Mouse (Mus musculus): ENCODE data around the gene Palld.

Gene Palld

DNA sequence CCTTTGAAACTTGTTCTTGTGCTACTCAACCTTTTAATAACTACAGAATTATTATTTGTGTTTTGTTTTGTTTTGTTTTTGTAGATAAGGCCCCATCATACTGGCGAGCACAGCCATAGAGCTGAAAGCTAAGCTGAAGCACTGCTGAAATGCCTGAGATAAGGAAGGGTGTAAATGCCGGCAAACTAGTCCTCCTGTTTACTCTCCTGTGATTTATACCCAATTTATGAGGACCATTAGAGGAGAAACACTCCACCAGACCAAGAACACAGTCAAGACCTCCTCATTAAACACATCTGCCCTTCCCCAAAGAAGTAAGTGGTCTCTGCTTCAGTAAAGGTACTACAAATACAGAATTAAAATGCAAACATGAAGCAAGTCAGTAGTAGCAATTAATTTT is 219.6 kb downstream of the Palld start:
- no peak for DNase-seq

DNA sequence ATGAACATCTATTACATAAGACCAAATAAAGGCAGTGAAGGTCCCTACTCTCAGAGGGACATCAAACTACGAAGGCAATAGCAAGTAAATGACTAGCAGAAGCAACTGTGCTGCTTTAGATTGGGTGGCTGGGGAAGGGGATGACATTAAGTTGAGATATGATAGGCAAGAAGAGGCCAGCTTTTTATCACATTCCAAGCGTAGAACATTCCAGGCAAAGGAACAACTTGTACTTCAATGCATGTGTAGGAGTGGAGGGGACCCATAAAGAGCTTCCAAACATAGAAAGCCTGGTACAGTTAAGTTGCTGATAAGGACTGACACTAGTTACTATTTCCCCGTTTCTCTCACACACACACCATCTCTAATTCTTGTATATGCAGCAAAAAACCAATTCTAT is 221.3 kb downstream of the Palld start:
- DNase-seq = no peak

DNA sequence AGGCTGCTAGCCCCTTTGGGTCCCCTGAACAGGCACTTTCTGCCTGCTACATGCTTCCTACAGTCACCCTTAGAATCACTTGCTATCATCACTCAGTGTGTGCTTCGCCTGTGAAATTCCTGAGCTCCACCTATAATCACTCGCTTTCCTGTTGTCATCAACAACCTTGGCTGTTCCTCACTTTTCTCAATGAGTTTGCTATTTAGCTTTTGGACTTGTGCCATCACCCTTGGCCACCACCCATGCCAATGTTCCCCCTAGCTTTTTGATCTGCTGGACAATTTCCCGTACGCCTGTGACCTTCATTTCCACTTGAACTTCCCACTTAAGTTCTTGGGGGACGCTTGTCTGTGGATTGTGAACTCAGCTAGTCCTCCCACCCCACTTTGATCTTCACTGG is 225.3 kb downstream of the Palld start:
- peak; percentile 38 to 46 for DNase-seq

DNA sequence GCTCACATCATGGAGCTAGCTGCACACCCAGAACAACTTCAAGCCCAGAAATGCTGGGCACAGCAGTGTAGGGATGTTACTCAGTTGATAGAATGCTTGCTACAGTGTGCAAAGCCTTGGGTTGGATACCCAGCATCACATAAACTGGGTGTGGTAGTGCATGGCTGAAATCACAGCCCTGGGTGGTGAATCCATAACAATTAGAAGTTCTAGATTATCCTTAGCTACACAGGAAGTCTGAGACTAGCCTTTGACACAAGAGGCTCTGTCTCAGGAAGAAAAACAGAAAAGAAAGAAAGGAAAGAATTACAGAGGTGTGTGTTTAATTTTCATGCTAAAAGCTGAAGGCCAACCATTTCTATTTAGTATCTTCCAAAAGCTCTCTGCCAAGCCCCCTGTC is 231.3 kb downstream of the Palld start:
- no peak for DNase-seq

DNA sequence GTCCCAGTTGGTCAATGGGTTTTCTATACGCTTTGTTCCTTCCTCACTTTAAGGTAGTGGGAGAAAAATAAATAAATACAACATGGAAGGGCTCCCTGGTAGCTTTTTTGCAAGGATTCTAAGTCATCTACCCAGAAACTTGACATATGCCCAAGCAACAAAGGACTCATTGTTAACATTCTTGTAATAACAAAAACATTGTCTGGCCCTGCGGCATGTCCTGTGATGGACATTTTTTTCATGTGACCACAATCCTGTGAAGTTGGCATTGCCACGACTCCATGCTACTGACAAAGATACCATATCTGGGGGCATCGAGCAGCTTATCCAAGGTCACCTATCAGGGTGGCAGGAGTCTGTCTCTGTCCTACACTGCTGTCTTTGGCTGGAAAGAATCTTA is 232.1 kb downstream of the Palld start:
- no peak for DNase-seq

DNA sequence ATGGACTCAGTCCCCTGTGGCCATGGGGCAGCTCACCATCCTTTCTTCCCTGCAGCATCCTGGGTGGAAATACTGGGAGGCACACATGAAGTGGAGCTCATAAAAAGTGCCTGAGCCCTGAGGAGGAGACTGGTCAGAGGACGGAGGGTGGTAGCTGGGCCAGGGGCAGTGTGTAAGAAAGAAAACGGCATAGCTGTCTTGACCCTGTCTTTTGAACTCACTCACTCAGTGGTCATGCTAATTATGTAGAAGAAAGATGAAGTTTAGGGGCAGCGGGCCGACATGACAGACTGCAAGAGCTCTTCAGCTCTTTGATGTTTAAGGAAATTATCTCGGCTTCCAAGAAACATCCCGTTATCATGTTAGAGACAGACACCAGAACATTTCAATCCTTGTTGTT is 235.6 kb downstream of the Palld start:
- no peak for DNase-seq

DNA sequence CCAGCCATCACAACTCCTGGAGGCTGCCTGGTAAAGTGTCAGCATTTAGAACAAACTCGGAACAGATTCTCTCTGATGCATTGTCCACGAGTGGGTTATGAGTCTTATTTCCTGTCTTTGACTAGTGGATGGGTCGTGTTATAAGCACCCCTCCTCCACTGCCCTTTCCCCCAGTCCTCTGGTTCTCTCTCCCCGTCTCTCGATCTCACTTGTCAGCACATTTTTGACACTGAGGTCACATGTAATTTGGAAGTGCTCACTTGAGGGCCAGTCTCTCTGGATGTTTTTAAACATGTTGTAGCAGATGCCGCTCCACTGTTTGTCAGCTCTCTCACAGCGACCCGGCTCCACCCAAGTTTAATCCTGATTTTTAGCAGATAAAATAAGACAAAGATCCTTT is 237.5 kb downstream of the Palld start:
- peak; percentile 39 to 63 for DNase-seq

DNA sequence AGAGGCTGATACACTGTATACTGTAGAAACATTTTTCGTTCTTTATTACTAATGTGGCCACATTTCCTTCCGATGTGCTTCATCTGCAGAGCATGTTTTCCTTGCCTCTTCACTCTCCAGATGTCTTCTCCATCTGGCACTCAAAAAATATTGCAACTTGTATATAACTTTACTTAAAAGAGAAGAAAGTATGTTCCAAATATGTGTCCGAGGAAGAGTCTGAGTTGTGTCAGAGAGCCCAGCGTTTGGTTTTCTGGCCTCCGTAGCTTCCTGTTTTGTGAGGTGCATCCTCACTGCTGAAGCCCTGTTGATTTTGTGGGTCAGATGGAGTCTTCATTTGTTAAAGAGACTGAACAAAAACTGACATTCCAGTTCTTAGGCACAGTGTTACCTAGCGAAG is 238.3 kb downstream of the Palld start:
- no peak for DNase-seq

DNA sequence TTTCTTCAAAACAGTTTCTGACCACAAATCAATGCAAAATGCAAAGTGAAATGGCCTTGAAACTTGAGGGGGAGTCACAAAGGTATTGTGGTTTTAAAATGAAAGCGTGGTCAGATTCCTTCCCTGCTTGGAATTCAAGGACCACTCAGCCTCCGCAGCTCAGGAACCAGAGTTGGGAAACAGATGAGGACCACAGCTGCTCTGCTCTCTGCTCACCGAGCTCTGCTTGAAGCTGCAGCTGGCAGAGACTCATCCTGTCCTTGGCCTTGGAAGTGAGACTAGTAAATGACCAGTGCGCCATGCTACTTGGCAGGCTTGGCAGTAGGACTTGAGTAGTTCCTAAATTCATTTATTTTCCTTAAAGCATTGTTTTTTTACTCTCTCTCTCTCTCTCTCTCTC is 239.7 kb downstream of the Palld start:
- no peak for DNase-seq

DNA sequence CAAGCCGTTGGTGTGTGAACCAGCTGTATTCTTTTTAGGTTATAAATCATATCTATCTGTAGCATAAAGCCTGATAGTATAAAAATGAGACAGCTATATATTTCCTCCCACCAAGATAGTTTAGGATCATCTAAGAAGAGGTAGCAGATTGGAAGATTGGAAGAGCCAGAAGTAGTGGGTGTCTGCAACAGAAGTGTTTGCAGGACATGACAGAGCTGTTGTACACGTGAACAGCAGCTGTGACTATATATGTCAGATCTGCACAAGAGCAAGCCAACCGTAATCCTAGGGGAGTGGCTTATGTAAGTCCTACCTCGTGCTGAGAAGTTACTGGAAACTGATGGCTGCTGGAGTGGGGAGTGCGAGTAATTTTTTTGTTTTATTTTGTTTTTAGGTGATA is 240.9 kb downstream of the Palld start:
- DNase-seq = no peak

DNA sequence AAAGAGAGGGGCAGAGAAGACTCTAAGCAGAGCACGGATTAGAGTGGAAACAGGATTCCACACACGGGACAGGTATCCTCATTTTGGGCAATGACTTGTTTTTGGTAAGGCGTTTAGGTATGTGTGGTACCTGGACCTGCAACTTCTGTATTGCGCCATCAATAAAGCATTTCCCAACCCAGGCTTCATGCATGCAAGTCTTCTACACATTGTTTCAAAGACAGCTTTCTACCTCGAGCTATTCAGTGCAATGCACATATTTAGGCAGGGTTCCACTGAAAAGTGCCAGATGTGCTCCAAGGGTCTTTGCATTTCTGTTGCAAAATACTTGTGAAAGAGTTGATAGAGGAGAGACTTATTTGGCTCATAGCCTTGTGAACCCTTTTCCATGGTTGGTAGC is 241.5 kb downstream of the Palld start:
- no peak for DNase-seq

DNA sequence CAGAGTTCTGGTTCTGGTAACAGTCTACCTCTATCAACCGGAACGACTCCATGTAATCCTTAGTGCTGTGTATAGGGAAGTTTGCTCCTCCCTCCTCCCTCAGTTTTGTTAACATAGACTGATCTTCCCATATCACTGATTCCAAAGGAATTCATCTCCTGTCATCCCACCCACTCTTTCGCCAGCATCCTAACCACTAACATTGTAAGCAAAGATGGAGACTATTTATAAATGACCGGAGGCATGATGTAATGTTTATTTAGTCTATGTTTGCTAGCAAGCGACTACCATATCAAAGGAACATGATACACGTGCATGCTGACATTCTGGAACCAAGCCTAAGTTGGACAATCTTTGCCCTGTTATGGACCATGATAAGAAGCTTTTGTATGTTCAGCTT is 250.5 kb downstream of the Palld start:
- DNase-seq = no peak

DNA sequence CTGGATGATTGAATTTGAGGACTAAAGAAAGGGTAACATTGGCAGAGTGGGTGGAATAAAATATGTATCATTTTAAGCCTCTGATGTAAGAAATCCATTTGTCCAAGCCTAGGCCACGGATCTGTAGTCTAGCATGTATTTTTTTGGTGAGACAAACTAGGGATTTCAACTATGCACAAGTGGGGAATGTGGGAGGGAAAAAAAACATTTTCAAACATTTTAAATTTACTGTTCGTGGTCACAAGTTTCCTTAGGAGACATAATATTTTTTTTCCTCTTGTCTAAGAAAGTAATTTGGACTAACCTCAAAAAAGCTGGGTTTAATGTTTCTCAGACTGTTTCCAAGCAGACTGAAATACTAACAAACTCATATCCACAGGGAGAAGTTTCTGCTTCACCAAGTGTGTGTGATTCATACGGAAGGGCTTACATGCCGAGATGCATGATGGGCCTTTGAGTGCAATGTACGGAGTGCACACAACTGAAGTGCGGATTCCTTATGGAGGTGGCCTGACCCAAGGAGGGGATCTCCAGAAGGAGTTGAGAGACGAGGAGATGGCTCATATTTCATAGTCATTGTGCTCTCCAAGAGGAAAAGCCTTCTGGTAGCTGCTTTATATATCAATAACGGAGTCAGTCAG is 256.2 kb downstream of the Palld start:
- DNase-seq = no peak

DNA sequence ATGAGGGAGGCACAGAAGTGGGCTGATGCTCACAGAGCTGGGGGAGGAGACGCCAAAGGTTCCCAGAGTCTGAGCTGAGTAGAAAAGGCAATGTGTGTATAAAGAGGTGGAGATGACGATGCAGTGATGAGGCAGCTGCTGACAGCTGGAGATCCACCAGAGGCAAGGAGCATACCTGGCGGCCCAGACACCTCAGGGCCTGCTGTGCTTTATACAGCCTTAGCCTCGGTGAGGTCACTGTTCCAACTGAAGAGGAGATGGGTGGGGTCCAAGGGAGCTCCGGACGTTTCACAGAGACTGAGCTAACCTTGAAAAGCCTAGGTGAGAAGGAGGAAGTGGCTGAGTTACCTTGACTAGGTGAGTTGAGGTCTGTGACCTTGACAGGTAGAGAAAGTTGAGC is 256.8 kb downstream of the Palld start:
- DNase-seq = no peak

DNA sequence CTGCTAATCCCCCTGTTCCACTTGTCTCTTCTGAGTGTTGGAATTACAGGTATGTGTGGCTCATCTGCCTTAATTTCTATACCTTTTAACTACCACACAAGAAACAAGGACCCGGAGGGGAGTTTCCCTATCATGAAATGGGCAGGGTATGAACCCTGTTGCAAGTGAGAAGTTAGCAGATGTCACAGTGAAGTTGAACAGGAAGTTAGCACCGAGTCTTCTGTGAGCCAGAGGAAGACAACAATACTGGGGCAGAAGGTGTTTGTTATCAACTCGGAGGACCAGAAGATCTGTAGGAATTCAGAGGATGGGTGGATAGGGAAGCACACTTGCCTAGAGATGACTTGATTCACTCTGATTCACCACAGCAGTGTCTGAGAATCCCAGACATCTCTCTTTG is 259.3 kb downstream of the Palld start:
- DNase-seq = no peak

DNA sequence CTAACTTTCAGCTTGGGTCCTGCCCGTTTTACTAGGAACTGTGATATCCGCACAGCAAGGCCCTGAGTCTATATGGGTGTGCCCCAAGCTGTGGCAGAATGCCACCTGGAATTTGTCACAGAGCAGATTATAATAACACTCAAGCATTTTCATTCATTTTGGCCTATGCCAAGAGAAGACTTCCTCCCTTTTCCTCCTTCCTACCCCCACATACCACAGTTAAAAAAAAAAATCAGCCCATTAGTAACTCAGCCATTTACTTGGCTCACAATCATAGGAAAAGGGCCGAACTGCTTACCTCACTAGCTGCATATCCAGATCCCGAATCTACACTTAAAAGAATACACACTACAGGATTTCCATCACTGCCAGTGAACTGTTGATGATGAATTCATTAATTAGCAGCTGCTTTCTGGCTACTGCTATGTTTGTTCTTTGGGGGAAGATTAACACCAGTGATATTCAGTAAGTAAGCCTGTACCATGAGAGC is 260.1 kb downstream of the Palld start:
- DNase-seq = peak; percentile 27 to 52

DNA sequence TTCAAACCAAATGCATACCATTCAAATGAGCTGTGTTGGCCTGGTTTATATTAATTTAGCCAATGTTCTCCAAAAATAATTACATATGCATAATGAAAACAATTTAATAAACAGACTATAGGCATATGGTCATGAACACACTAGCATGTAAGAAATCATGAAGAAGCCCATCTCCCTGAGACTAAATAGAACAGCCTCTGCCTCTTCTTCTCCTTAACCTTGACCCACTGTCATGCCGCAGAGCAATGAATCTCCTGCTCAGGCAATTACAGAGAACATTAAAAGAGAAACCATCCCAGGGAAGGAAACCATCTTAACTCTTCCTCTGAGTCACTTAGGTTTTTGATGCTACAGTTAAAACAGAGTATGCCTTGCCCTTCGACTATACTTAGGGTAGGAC is 262.9 kb downstream of the Palld start:
- no peak for DNase-seq

DNA sequence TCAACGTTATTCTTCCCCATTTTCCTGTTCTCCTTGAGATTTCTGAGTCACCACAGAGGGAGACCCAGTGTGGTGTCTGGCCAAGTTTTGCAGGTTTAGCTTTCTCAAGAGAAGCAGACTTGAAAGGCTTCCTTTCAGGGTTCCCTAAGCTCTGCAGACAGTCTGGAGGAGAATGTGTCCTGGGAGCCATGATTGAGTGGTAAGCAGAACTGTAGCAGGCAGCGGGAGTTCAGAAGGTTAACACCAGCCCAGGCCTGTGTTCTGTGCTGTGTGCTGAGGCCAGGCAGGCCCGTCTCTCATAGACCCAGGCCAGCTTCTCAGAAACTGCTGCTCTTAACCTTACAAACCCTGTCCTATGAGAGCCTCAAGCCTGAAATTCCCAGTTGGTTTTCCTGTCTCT is 263.5 kb downstream of the Palld start:
- DNase-seq = no peak

DNA sequence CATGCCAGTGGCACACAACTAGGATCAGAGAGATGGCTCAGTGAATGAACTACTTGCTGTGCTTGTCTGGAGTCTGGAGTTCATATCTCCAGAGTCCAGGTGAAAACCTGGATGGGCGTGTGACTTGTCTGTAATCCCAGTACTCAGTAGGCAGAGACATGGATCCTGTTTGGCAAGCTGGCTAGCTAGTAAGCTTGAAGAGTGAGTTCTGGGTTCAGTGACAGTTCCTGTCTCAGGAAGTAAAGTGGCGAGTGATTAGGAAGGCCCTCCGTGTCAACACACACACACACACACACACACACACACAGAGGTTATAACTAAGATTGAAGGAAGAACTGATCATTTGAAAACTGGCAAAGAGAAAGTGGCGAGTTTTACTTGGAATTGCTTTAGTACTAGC is 264.8 kb downstream of the Palld start:
- no peak for DNase-seq

DNA sequence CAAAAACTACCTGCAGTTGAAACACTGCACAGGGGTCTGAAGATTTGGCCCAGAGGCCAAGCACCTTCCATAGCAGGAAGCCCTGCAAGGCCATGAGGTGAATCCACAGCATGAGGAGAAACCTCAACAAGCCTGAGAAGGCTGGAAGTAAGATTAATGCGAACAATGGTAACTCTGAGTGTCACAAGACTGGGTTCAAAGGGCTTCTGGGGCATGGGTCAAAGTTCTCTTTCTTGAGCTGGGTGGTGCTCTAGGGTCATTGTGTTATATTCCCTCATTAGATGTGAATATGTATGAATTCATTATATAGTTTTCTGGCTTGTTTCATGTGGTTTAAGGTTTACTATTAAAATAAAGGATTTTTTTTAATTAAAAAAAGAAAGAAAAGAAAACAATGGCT is 267.7 kb downstream of the Palld start:
- DNase-seq = peak in 1 of 2 experiments; percentile 22

DNA sequence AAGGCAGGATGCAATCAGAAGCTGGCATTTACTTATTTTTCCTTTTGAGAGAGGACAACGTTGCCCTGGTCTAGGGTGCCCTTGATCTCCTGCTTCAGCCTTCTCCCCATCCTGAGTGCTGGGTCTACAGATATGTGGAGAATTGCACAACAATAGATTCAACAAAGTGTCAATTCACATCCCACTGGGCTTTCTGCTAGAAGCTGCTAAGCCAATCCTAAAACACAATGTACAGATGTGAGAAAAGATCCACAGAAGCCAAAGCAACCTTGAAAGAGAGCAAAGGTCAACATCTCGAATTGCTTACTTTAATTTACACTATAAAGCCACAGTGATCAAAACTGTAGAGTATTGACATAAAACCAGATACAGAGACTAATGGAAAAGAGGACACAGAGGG is 270.2 kb downstream of the Palld start:
- no peak for DNase-seq

DNA sequence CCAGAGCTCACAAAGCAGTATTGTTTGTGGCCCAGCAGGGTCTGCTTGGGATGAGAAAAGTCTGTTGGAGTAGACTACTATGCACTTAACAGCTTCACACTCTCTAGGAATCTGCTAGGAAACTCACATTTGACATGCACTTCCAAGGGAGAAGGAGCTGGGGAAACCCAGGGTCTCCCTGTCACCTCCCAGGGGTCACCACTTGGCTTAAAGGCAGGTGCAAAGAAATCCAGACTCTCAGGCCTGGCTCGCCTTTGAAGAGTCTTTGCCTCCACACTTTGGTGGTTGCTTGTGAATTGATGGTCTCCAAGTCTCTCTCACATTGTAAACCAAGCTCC is 272.9 kb downstream of the Palld start:
- DNase-seq = no peak

DNA sequence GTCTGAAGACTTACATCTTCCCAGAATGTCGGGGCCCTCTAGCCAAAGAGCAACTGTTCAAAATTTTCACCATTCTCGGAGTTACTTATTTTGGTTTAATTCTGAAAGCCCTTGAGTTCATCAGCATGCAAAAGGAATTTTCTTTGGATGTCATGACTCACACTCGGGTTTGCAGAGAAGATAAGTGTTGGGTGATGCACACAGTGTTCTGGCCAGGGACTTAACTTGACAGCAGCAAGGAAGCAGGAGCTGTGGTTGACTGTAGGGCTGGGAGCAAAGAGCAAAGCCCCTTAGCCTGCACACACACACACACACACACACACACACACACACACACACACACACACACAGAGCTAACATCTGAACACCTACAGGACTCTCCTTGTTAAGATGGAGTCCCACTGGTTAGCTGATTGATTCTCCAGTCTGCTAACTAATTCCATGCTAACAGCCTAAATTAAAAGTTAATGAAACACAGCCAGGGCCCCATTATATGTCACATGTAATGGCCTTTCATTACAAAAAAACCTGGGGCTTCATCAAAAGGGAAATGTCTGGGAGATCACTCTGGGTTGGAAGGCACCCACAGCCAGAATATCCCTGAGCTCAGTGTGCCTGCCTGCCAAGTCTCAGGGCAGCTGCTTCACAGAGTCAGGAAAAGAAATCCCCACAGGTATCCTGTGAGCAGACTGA is 273.4 kb downstream of the Palld start:
- no peak for DNase-seq

DNA sequence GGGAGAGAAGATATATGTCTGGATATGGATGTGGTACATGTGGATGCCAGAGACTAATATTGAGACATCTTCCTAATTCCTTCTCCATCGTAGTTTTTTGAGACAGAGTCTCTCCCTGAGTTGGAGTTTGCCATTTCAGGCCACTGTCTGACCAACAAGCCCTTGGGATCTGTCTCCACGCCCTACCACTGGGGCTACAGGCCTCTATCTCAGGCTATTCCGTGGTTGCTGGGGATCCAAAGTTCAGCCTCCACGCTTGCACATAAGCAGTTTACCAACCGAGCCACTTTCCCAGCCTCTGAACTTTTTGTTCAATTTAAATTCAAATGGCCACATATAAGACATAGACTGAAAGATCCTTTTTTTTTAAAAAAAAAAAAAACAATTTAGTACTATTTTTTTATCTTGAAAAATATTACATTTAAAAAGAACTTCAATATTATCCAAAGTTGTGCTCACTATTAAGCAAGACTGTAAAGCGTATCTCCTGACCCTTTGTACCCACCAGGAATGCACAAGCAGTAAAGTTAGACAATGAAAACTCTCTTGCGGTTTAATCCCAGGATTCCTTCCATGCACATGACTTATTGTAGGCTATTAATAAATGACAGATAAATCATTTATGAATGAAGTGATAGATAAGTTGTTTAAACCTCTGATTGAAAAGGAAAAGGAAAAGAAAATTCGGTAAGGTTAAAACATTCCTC is 276.1 kb downstream of the Palld start:
- DNase-seq = peak in 1 of 2 experiments; percentile 41

Data from kidney, postnatal 25 days (tissue).